Mouse (Mus musculus) lung, embryonic 14.5 days (tissue): ENCODE measurements around the gene Tmem185a. TPM values are rescaled to one million over a fixed set of nuclear protein-coding genes. Genes with fewer than 3 reads are reported as not detected.
"Not testable (repeated sequence)": the region's sequence is repeated elsewhere in the genome, so short reads cannot be mapped to it uniquely, and the experiment has no call there.

Experiments used
- ATAC-seq: fragments of 200-750 bp; cut with Nextera tagmentation; 2 replicates; pipeline ENCODE4 v1.8.0; 2017; ENCODE audit warnings: mild to moderate bottlenecking, moderate TSS enrichment, moderate library complexity; ENCODE audit not compliant: insufficient read depth
- DNase-seq: peaks from one replicate; pipeline ENCODE4 v3.0.0-alpha.2; 2015
- H3K27ac ChIP-seq: fragments of 300-500 bp; sonication (generic); 2 replicates; pipeline ENCODE4 v1.5.1; 2014; ENCODE audit warnings: low read depth, mild to moderate bottlenecking, moderate library complexity
- H3K27me3 ChIP-seq: fragments of 300-500 bp; sonication (generic); 2 replicates; pipeline ENCODE4 v1.6.1; 2014; ENCODE audit warnings: low read length, control low read depth; ENCODE audit not compliant: insufficient read depth
- H3K36me3 ChIP-seq: fragments of 300-500 bp; sonication (generic); 2 replicates; pipeline ENCODE4 v1.6.1; 2014; ENCODE audit warnings: control low read depth; ENCODE audit not compliant: insufficient read depth
- H3K4me1 ChIP-seq: fragments of 300-500 bp; sonication (generic); 2 replicates; pipeline ENCODE4 v1.6.1; 2014; ENCODE audit warnings: antibody characterized with exemption, control low read depth; ENCODE audit not compliant: insufficient read depth
- H3K4me2 ChIP-seq: fragments of 300-500 bp; sonication (generic); 2 replicates; pipeline ENCODE4 v1.6.1; 2014; ENCODE audit warnings: mild to moderate bottlenecking
- H3K4me3 ChIP-seq: fragments of 300-500 bp; sonication (generic); 2 replicates; pipeline ENCODE4 v1.5.1; 2014; ENCODE audit warnings: low read depth, low read length
- H3K9ac ChIP-seq: fragments of 300-500 bp; sonication (generic); 2 replicates; pipeline ENCODE4 v1.6.1; 2014
- H3K9me3 ChIP-seq: fragments of 300-500 bp; sonication (generic); 2 replicates; pipeline ENCODE4 v1.6.1; 2016; ENCODE audit warnings: low read depth, low read length, control low read depth
- CTCF ChIP-seq: IDR thresholded peaks from 2 replicates; pipeline ENCODE4 v1.5.1; 2016; ENCODE audit warnings: antibody characterized with exemption, low read depth
- WGBS: fragments of 180-500 bp; shearing (Covaris S2); extraction: QIAGEN DNeasy Blood & Tissue Kit; methylation state at CpG from one replicate; pipeline ENCODE4 v1.1.7; 2014; 5-methylcytosine and 5-hydroxymethylcytosine counted together
- polyA plus RNA-seq: library from polyadenylated mRNA; unstranded; fragments of >200 nt; fragmentation: Nextera tagmentation; extraction: Ambion mirVana; gene quantifications from 2 replicates; pipeline ENCODE4 v1.2.1, GENCODE M21; 2014

Gene Tmem185a
- polyA plus RNA-seq, 1 experiment from 2014 or later = 36.0 TPM

DNA sequence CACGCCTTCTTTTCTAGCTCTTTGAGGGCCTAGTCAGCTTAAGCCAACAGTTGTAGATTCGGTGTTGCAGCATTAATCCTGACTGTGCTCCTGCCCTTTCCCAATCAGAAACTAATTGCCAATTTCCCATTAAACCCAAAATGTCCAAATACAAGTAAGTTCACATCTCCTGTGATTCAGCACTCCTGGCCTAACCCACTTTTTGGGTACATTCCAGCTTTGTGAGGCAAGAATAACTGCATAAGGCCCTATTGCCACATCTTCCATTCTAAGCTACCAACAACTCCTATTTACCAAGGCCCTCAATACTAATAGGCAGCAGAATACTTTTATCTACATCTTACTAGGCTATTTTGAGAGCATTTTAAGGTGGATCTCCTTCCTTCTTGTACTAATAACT is 11.5 kb downstream of the Tmem185a start:
- Histone ChIP-seq H3K27me3 (no peaks in the 10 kb centered on the region), H3K27ac (no peak overlapping the region), H3K9ac (no peak overlapping the region), H3K4me3 (no peak overlapping the region), H3K4me2 (no peak overlapping the region), H3K36me3 (no peaks in the 10 kb centered on the region; the same call in 1 of the 2 replicates), H3K9me3 (no peaks in the 10 kb centered on the region), H3K4me1 (no peaks in the 10 kb centered on the region)
- no peak for TF ChIP-seq CTCF
- DNase-seq (no peak), ATAC-seq (no peak)
- 90% methylated on average over 2 of the region's 2 CpGs for WGBS

DNA sequence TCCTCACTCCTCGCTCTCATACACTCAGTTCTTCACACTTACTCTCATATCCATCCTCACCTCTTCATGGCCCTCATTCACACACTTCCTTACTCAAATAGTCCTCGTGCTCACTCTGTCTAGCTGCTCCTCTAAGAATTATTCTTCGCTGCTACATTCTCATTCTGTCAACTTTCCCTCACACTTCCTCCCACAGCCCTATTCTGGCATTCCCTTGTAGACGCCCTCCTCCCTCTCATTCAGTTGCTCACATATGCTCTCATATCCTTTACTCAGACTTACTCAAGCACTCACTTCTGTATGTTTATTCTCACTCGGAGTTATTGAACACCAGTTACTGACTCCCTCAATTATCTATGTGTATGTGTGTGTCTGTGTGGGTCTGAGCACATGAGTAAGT is 13.4 kb downstream of the Tmem185a start:
- DNase-seq (no peak), ATAC-seq (no peak)
- no peak overlapping the region for H3K27ac ChIP-seq
- no peak overlapping the region for H3K4me2 ChIP-seq
- TF ChIP-seq CTCF = no peak
- no peak overlapping the region for H3K9ac ChIP-seq
- no peaks in the 10 kb centered on the region for H3K27me3 ChIP-seq
- H3K4me3 ChIP-seq = no peak overlapping the region
- no peaks in the 10 kb centered on the region for H3K4me1 ChIP-seq
- H3K9me3 ChIP-seq = no peaks in the 10 kb centered on the region
- WGBS = 74% methylated on average over 5 of the region's 5 CpGs
- no peaks in the 10 kb centered on the region; the same call in 1 of the 2 replicates for H3K36me3 ChIP-seq

DNA sequence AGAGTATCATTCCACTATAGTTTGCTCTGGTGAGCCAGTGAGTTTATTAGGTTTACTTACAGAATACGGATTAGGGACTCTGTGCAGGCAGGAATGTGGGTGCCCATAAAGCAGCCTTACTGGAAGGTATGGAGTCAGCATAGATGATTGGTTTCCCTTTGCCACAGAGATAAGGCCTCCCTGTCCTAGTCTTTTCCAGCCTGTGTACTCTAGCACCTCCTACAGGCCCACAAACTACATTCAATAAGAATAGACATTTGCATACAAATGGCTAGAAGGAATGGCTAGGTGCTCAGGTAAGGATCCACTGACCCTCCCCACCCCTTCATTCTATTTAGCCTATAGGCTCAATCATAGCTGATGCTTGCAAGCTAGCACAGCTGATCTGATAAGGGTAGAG is 24.6 kb downstream of the Tmem185a start:
- not testable (repeated sequence) for H3K4me2 ChIP-seq, ATAC-seq, H3K27ac ChIP-seq, DNase-seq, H3K9ac ChIP-seq, H3K4me3 ChIP-seq, H3K36me3 ChIP-seq, H3K27me3 ChIP-seq, H3K4me1 ChIP-seq, H3K9me3 ChIP-seq
- WGBS = no CpG with 5 or more reads among the region's 1 CpGs

DNA sequence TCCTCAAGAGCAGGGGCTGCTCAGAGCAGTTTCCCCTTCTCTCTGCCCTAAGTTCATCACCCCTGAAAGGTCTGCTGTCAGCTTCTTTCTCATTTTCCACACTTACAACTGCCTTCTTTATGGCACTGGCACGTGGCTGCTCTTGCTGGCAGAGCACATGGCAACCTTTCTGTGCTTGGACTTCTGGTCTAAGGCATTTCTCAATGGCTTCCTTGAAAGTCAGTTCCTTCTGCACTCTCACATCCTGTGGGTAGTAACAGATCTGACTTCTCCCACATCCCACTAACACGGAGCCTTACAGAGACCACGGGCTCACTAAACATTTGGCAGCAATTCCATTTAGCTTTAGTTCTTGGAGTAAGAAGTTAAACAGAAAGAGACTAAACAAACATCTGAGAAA is 51.5 kb downstream of the Tmem185a start:
- H3K9me3 ChIP-seq, H3K4me2 ChIP-seq, H3K36me3 ChIP-seq, ATAC-seq, H3K27ac ChIP-seq, H3K9ac ChIP-seq, H3K4me3 ChIP-seq, H3K27me3 ChIP-seq, H3K4me1 ChIP-seq, DNase-seq: not testable (repeated sequence)
- 52% methylated on average over 3 of the region's 3 CpGs for WGBS

Other genes starting within 250 kb of the Tmem185a start
- gene Ids, start 112.1 kb downstream of the Tmem185a start, polyA plus RNA-seq = 2.5 and 2.9 TPM in 2 replicates
- gene 1110012L19Rik, start 91.3 kb downstream of the Tmem185a start, polyA plus RNA-seq = 28.2 and 30.6 TPM in 2 replicates